Mouse (Mus musculus) adrenal gland, postnatal 36 days (tissue): Measurements from ENCODE around the gene Pcnx2. TPM values are rescaled to one million over a fixed set of nuclear protein-coding genes. Genes with fewer than 3 reads are reported as not detected.

ENCODE experiments used
- DNase-seq, 2 experiments: peaks; one replicate each; pipeline ENCODE4 v3.0.0; 2021; ENCODE audit warnings: mixed read lengths in 1 of 2
- total RNA-seq, 2 experiments: library from RNA; stranded (reverse); gene quantifications; 2 replicates each; pipeline ENCODE4 v1.2.3; 2021

Gene Pcnx2
- total RNA-seq, 2 experiments from 2014 or later = 0.33 to 0.43 TPM

GRCm38 (mm10) chr8:125709171-125709570 lies 188.9 kb downstream of the Pcnx2 start:
- no peak for DNase-seq

- DNase-seq = no peak
Observed at GRCm38 (mm10) chr8:125705816-125706215, 192.3 kb downstream of the Pcnx2 start.

- DNase-seq = no peak
Observed at GRCm38 (mm10) chr8:125704434-125704833, 193.7 kb downstream of the Pcnx2 start.

DNA sequence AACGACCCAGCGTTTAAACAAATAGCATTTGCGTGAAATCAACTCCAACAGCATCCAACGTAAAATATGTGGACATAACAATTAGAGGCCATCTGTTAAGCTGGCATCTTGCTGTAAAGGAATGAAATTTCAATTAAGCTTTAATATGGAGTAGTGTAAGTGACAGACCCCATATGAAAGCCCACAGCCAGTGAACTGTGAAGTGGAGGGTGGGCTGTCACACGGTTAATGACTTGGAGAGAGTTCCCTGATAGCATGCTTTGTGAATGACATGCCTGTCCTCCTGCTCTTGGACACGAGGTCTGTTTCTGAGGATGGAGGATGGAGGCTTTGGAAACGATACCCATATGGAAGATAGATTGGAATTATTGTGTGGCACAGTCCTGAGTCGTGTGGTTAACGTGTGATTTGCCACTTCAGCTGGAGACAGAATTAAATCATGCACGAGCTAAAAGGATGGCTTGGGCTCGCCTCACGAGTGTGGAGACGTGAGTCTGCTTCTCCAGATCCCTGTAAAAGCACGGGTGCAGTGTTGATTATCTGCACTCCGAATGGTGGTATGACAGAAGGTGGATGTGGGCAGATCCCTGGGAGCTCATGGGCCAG lies 195.1 kb downstream of the Pcnx2 start:
- DNase-seq = no peak

Other genes starting within 250 kb of the Pcnx2 start
- 1 to 10 TPM; 3.3 to 4.2 TPM for gene Map10, start 228.5 kb downstream of the Pcnx2 start, total RNA-seq
- 10 to 100 TPM; 17.2 to 23.3 TPM for gene Ntpcr, start 168.4 kb downstream of the Pcnx2 start, total RNA-seq
- 1 to 10 TPM in 1 of 2 experiments, under 1 TPM in 1; 0.70 to 2.7 TPM for gene Map3k21, start 12.1 kb upstream of the Pcnx2 start, total RNA-seq
- 1 to 10 TPM; 1.3 to 4.8 TPM for gene Kcnk1, start 96.9 kb upstream of the Pcnx2 start, total RNA-seq